Mouse (Mus musculus) stomach, embryonic 15.5 days (tissue): ENCODE results near the gene Ermap. TPM values are rescaled to one million over a fixed set of nuclear protein-coding genes. Genes with fewer than 3 reads are reported as not detected.

Experiments used
- ATAC-seq: fragments of 200-750 bp; cut with Nextera tagmentation; 2 replicates; pipeline ENCODE4 v1.8.0; 2017; ENCODE audit warnings: low read depth, moderate number of reproducible peaks, moderate TSS enrichment; ENCODE audit not compliant: insufficient read depth, low FRiP score
- H3K27ac ChIP-seq: fragments of 300-500 bp; sonication (generic); 2 replicates; pipeline ENCODE4 v1.5.1; 2015; ENCODE audit warnings: mild to moderate bottlenecking, inconsistent platforms
- H3K27me3 ChIP-seq: fragments of 300-500 bp; sonication (generic); replicated peaks from 2 replicates; pipeline ENCODE4 v1.6.1; 2015; ENCODE audit warnings: inconsistent platforms
- H3K36me3 ChIP-seq: fragments of 300-500 bp; sonication (generic); 2 replicates; pipeline ENCODE4 v1.6.1; 2015; ENCODE audit warnings: inconsistent platforms
- H3K4me1 ChIP-seq: fragments of 300-500 bp; sonication (generic); 2 replicates; pipeline ENCODE4 v1.6.1; 2015; ENCODE audit warnings: inconsistent platforms
- H3K4me2 ChIP-seq: fragments of 300-500 bp; sonication (generic); 2 replicates; pipeline ENCODE4 v1.6.1; 2015; ENCODE audit warnings: mild to moderate bottlenecking, inconsistent platforms
- H3K4me3 ChIP-seq: fragments of 300-500 bp; sonication (generic); replicated peaks from 2 replicates; pipeline ENCODE4 v1.5.1; 2015; ENCODE audit warnings: inconsistent platforms
- H3K9ac ChIP-seq: fragments of 300-500 bp; sonication (generic); 2 replicates; pipeline ENCODE4 v1.6.1; 2015; ENCODE audit warnings: inconsistent platforms
- H3K9me3 ChIP-seq: fragments of 300-500 bp; sonication (generic); 2 replicates; pipeline ENCODE4 v1.6.1; 2016; ENCODE audit warnings: inconsistent platforms
- WGBS: fragments of 180-500 bp; shearing (Covaris S2); methylation state at CpG from one replicate; pipeline ENCODE4 v1.1.7; 2015; 5-methylcytosine and 5-hydroxymethylcytosine counted together
- polyA plus RNA-seq: library from polyadenylated mRNA; unstranded; fragments of >200 nt; fragmentation: Nextera tagmentation; extraction: Ambion mirVana; gene quantifications from 2 replicates; pipeline ENCODE4 v1.2.1, GENCODE M21; 2015

The Ermap gene
- polyA plus RNA-seq, 1 experiment from 2014 or later, result 30.3 TPM

DNA sequence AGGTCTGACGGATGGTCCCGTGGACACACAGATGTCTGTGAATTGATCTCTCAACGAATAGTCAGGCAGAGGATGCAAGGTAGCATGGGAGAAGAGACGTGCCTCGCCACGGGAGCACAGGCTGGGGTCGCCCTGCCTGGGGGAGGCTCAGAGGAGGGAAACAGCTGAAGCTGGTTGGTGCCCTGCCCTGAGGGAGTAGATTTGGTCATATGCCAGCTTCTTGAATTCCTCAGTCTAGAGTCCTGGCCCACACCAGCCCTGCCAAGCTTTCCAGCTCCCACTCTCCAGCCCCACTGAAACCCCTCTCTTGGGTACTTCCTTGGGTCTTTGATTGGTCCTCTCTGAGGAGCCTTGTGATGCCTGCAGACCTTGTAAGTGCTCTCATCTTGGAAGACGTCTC, 26.9 kb upstream of the Ermap start:
- no peaks in the 10 kb centered on the region for H3K27me3 ChIP-seq
- ATAC-seq, result no peak

DNA sequence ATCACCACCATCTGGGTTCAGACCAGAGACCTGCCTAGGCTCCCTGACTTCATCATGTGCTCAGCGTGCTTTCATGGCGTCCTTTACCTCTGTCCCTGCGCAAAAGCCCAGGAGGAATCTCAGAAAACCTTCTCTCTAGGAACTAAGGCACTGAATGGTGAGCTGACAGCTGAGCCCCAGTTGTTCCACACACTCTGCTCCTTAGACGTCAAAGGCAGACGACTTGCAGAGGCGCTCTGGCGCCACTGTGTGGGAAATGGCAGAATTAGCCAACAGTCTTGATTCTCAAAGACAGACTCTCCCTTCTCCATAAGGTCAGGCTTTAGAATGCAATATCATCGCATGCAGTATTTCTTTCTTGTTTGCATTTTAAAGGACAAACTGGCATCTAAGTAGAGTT, 14.9 kb upstream of the Ermap start:
- Histone ChIP-seq H3K27me3 (no peaks in the 10 kb centered on the region), H3K27ac (no peak overlapping the region), H3K9me3 (no peaks in the 10 kb centered on the region), H3K9ac (no peak overlapping the region), H3K4me2 (no peak overlapping the region), H3K36me3 (no peaks in the 10 kb centered on the region), H3K4me3 (no peak overlapping the region), H3K4me1 (no peaks in the 10 kb centered on the region)
- WGBS, result 17% methylated on average over 8 of the region's 8 CpGs
- ATAC-seq, result no peak

More for the DNA sequence above, 26.9 kb upstream of the Ermap start:
- Histone ChIP-seq H3K9me3 (no peaks in the 10 kb centered on the region), H3K27ac (no peak overlapping the region), H3K36me3 (no peaks in the 10 kb centered on the region), H3K4me1 (0 out of 2 replicates have a peak, but pooled peaks cover 4% of the 10 kb centered on the region), H3K4me3 (no peak overlapping the region), H3K4me2 (no peak overlapping the region), H3K9ac (no peak overlapping the region)
- WGBS, result 66% methylated on average over 8 of the region's 8 CpGs

DNA sequence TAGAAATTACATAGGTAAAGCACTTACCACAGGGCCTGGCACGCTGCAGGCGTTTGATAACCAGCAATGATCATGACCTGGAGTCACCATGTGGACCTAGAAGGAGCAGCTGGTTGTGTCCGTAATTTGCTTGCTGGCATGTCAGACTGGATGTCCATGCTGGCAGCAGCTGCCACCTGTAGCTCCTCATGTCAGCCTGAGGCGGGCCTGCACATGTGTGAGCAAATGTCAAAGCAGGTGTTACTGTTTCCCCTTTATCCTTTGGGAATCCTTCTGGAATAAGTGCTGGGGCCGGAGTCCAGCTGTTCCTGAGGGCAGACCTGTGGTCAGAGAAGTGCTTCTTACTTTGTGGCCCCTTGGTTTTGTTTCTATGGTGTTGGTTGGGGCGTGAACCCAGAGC, 8.3 kb upstream of the Ermap start:
- no peaks in the 10 kb centered on the region for H3K36me3 ChIP-seq
- no peak overlapping the region for H3K4me2 ChIP-seq
- no peak overlapping the region for H3K4me3 ChIP-seq
- no peaks in the 10 kb centered on the region for H3K9me3 ChIP-seq
- H3K27me3 ChIP-seq, result no peaks in the 10 kb centered on the region
- WGBS, result 78% methylated on average over 6 of the region's 6 CpGs
- H3K4me1 ChIP-seq, result peaks cover 14% of the 10 kb centered on the region; the same call in 1 of the 2 replicates
- no peak overlapping the region for H3K27ac ChIP-seq
- ATAC-seq, result no peak
- H3K9ac ChIP-seq, result no peak overlapping the region

DNA sequence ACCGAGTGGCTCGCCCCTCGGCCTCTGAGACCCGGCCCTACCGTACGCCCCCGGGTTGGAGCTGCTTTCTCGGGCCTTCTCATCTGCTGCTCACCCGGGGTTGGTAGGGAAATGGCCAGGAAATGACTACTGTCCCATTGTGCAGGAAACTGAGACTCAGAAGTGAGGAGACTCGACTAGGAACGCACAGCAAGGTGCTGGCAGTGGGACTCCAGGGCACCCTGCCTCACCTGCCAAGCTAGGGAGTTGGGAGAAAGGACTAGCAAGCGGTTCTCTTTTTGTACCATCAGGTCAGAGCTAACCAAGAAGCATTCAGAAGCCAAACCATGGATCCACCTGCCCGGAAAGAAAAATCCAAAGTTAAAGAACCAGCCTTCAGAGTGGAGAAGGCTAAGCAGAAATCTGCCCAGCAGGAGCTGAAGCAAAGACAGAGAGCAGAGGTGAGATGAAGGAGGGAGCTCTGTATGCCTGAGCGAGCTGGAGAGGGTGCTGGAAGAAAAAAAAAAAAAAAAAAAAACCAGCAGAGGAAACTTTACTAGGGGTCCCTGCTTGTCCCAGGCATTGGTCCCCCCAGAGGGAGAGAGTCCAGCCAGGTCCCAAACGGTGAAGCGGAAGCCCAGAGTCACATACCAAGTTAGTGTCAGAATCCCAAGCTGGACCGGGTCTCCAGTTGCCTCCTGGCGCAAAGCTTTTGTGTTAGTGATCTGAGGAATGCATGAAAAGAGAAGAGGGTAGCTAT, 5.9 kb upstream of the Ermap start:
- peak overlapping the region; percentile 65 for H3K4me2 ChIP-seq
- H3K27ac ChIP-seq, result peak overlapping the region; percentile 45; the same call in 1 of the 2 replicates
- H3K27me3 ChIP-seq, result no peaks in the 10 kb centered on the region
- peak overlapping the region; percentile 67 for H3K4me3 ChIP-seq
- ATAC-seq, result no peak
- H3K9me3 ChIP-seq, result no peaks in the 10 kb centered on the region
- WGBS, result 9% methylated on average over 16 of the region's 18 CpGs
- H3K4me1 ChIP-seq, result peaks cover 14% of the 10 kb centered on the region; the same call in 1 of the 2 replicates
- H3K9ac ChIP-seq, result peak overlapping the region; percentile 42; the same call in 1 of the 2 replicates
- H3K36me3 ChIP-seq, result no peaks in the 10 kb centered on the region

DNA sequence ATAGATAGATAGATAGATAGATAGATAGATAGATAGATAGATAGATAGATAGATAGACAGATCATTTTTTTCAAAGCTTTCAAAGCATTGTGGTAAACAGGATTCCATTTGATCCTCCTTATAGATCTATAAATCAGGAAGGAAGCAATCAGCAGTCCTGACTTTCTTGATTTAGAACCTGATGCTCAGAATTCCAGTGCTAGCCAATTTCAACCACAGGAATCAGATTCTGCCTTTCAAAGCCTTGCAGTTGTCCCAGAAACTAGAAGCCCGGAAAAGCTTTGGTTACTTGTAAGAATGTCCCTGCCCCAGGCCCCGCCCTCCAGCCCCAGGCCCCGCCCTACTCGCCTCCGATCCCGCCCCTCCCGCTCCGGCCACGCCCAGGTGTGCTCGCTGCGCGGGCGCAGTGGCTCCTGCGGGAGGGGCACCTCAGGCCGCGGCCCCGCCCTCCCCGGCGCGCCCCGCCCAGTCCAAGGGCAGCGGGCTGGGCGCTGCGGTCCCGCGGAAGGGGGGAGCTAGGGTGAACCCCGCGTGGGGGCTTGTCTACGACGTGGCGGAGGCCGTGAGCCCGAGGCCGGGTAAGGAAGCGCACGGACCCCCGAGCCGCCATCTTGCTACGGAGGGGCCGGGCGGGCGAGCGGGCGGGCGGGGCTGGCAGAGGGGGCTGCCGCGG, 5.2 kb upstream of the Ermap start, which contains the start of gene Svbp:
Svbp (plus strand) TSS at position 398 of the 673 bp plus-strand sequence.
- Histone ChIP-seq H3K36me3 (no peaks in the 10 kb centered on the region), H3K27me3 (no peaks in the 10 kb centered on the region), H3K4me1 (peaks cover 14% of the 10 kb centered on the region; the same call in 1 of the 2 replicates), H3K4me3 (peak within 1 kb of the TSS; percentile 67), H3K9ac (peak within 1 kb of the TSS; percentile 42; the same call in 1 of the 2 replicates), H3K9me3 (no peaks in the 10 kb centered on the region), H3K4me2 (peak within 1 kb of the TSS; percentile 65), H3K27ac (peak within 1 kb of the TSS; percentile 45; the same call in 1 of the 2 replicates)
- WGBS, result under 1% methylated on average over 43 of the region's 47 CpGs
- peak; percentile 90 for ATAC-seq

DNA sequence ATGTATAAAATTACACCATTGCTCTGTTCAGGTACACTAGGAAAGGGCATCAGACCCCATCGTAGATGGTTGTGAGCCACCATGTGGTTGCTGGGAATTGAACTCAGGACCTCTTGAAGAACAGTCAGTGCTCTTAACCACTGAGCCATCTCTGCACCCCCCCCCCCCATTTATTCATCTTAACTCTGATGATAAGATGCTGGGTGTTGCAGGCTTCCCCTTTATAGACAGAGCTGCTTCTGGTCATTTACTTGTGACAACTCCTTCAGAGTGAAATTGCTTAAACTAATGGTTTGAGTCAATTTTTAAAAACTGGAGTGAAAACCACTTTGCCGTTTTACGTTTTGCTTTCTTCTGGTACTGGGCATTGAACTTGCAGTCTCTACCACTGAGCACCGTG, 2.9 kb upstream of the Ermap start:
- no peak overlapping the region for H3K4me2 ChIP-seq

DNA sequence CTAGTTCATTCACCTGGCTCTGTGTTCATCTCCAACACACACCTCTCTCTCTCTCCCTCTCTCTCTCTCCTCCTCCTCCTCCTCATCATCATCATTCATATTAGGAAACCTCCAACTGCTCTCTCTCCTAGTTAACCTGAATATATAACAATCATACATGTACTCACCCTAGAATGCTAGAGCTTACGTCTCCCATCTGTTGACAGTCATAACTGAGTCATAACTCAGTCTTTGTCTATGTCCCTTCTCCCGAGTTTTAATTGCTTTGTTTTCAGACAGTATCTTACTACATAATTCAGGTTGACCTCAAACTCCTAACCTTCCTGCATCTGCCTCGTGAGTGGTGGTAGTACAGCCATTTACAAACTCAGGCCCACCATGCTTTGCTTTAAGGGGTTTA, 1.5 kb upstream of the Ermap start:
- WGBS, result 56% methylated on average over 3 of the region's 3 CpGs
- Histone ChIP-seq H3K4me1 (0 out of 2 replicates have a peak, but pooled peaks cover 7% of the 10 kb centered on the region), H3K4me2 (no peak overlapping the region), H3K4me3 (no peak overlapping the region), H3K36me3 (no peaks in the 10 kb centered on the region), H3K27ac (no peak overlapping the region), H3K27me3 (no peaks in the 10 kb centered on the region), H3K9ac (no peak overlapping the region), H3K9me3 (no peaks in the 10 kb centered on the region)
- ATAC-seq, result no peak

More for the DNA sequence above, 2.9 kb upstream of the Ermap start:
- no peak for ATAC-seq
- H3K9me3 ChIP-seq, result no peaks in the 10 kb centered on the region
- peaks cover 14% of the 10 kb centered on the region; the same call in 1 of the 2 replicates for H3K4me1 ChIP-seq
- H3K36me3 ChIP-seq, result no peaks in the 10 kb centered on the region
- H3K9ac ChIP-seq, result no peak overlapping the region
- no peak overlapping the region for H3K4me3 ChIP-seq
- WGBS, result 86% methylated on average over 4 of the region's 4 CpGs
- H3K27ac ChIP-seq, result no peak overlapping the region
- H3K27me3 ChIP-seq, result no peaks in the 10 kb centered on the region

DNA sequence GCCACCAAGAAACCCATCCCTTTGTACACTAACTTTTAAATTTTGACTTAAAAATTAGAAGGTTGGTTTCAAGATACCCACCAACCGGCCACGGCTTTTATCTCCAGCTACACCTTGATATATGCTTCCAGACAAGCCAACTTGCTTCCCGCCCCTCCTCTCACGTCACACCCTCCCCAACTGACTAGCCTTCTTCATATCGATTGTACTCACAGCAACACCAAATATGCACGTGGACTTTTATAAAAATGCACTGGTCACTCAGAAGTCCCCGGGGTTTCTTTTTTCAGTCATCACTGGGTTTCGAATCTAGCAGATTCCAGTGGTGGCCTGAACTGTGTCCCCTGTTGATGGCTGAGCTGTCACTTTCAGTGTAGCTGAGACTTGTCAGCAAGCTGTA, 807 bp upstream of the Ermap start:
- 0 out of 2 replicates have a peak, but pooled peaks cover under 1% of the 10 kb centered on the region for H3K4me1 ChIP-seq
- ATAC-seq, result no peak; the same call in 1 of the 2 replicates
- 68% methylated on average over 8 of the region's 8 CpGs for WGBS

DNA sequence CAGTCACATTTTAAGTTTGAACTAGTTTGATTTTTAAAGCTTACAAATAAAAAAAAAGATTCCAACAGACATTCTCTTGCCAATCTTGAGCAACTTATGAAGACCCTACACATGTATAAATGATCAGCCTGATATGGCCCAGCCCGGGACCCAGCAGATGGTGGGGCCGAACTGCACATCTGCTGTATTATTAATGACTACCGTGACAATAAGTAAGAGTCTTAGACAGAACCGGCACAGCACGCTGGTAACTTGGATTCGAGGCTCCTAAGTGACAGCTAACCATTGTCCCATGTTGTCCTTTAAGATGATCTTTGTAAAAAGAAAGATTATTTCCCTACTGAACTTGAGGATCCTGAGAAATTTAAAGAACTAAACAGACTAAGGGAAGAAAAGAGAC, 419 bp downstream of the Ermap start:
- WGBS, result 63% methylated on average over 6 of the region's 6 CpGs
- no peaks in the 10 kb centered on the region for H3K27me3 ChIP-seq
- H3K4me1 ChIP-seq, result no peaks in the 10 kb centered on the region
- H3K27ac ChIP-seq, result no peak overlapping the region
- no peak overlapping the region for H3K9ac ChIP-seq
- no peaks in the 10 kb centered on the region for H3K9me3 ChIP-seq
- no peaks in the 10 kb centered on the region for H3K36me3 ChIP-seq
- no peak overlapping the region for H3K4me3 ChIP-seq
- H3K4me2 ChIP-seq, result no peak overlapping the region
- no peak for ATAC-seq

More for the DNA sequence above, 807 bp upstream of the Ermap start:
- H3K36me3 ChIP-seq, result no peaks in the 10 kb centered on the region
- no peaks in the 10 kb centered on the region for H3K27me3 ChIP-seq
- H3K9ac ChIP-seq, result no peak overlapping the region
- H3K4me3 ChIP-seq, result no peak overlapping the region
- no peaks in the 10 kb centered on the region for H3K9me3 ChIP-seq
- H3K27ac ChIP-seq, result no peak overlapping the region; the same call in 1 of the 2 replicates
- no peak overlapping the region for H3K4me2 ChIP-seq

DNA sequence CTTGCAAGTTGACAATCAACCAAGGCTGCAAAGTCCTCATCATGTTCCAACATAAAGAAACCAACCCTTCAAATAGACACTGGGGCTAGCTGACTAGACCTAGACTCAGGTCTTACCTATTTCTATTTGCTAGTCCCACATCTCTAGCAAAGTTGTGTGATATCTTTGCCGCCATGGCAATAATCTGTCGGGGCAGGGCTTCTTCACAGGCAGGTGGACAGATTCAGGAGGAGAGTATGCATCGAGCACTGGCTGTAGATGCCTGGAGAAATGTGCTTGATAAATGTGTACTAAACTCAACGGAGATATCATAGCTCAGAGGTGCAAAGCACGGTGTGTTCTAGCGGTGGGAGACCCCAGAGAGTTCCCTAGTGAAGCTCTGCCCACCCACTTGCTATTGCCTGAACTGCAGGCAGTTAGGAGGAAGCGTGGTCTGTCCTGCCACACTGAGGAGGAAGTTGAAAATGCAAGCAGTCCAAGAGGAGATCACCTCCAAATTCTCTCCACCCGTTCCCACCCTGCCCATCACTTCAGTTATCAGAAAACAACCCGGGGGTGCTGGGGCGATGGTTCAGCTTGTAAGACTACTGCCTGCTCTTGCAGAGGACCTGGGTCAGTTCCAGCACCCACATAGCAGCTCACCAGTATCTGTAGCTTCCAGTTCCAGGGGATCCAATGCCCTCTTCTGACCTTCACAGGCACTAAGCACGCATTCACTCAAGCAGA, 1.6 kb downstream of the Ermap start:
- peak; percentile 40 for ATAC-seq
- no peak overlapping the region for H3K27ac ChIP-seq
- H3K4me2 ChIP-seq, result no peak overlapping the region
- WGBS, result 47% methylated on average over 11 of the region's 11 CpGs
- H3K9me3 ChIP-seq, result no peaks in the 10 kb centered on the region
- 0 out of 2 replicates have a peak overlapping the region, but pooled peaks have one; percentile 6 for H3K4me3 ChIP-seq
- H3K9ac ChIP-seq, result no peak overlapping the region
- no peaks in the 10 kb centered on the region for H3K36me3 ChIP-seq
- H3K27me3 ChIP-seq, result no peaks in the 10 kb centered on the region
- no peaks in the 10 kb centered on the region for H3K4me1 ChIP-seq

DNA sequence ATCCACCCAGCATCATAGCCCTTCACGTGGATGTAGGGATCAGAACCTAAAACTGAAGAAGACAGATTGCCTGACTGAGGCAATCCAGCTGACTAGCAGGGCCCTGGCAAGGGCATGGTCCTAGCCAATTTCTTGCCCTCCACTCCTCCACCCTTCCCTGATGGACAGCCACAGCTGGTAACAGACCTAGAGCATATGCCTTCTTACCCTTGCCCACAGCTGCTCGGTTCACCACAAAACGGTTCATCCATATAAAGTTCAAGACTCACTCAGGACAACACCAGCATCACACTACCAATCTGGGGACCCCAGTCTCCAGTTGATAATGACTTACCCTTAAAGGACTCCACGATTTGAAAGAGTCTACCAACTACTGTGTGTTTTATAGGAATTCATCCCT, 4.0 kb downstream of the Ermap start:
- WGBS, result 76% methylated on average over 4 of the region's 4 CpGs
- no peaks in the 10 kb centered on the region for H3K9me3 ChIP-seq
- H3K27me3 ChIP-seq, result no peaks in the 10 kb centered on the region
- ATAC-seq, result no peak
- H3K9ac ChIP-seq, result no peak overlapping the region
- H3K27ac ChIP-seq, result no peak overlapping the region
- H3K4me1 ChIP-seq, result no peaks in the 10 kb centered on the region
- H3K4me3 ChIP-seq, result no peak overlapping the region
- H3K36me3 ChIP-seq, result no peaks in the 10 kb centered on the region
- no peak overlapping the region for H3K4me2 ChIP-seq
